Mouse (Mus musculus): ENCODE results near the gene Whamm. TPM values are rescaled to one million over a fixed set of nuclear protein-coding genes. Genes with fewer than 3 reads are reported as not detected.

The Whamm gene
- polyA plus RNA-seq (2014; fragmentation: Nextera tagmentation; extraction: Ambion mirVana) = 7.7 and 9.5 TPM in 2 replicates

DNA sequence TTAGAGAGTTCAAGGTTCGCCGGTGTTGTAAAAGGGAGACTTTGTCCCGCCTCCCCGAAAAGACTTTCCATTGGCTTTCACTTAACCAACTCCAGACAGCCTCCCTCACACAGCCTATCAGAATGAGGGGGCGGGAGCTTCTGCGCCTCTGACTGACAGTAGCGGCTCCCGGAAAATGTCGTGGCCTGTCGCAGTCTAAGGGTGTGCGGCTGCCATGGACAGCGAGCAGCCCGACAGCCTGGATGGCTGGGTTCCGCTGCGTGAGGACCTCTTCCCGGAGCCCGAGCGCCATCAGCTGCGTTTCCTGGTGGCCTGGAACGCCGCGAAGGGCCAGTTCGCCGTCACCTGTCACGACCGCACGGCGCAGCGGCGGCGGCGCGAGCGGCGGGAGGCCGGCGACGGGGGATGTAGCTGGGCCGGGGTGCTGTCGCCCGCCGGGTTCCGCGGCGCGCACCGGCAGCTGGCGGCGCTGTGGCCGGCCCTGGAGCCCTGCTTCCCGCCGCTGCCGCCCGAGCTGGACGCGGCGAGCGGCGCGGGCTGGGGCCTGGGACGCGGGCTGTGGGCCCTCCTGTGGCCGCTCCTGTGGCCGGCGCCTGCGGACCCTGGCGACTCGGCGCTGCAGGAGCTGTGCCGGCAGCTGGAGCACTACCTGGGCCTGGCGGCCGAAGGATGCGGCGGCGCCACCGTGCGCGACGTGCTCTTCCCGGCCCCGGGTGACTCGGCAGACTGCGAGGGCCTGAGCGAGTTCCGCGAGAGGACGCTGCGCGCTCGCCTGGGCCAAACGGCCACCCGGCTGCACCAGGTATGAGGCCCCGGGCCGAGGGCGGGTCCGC lies at the start of gene Whamm:
Gene Whamm, plus strand, starts transcription at position 159 of the 833 bp plus-strand sequence.
- WGBS = under 1% methylated on average over 75 of the region's 96 CpGs

DNA sequence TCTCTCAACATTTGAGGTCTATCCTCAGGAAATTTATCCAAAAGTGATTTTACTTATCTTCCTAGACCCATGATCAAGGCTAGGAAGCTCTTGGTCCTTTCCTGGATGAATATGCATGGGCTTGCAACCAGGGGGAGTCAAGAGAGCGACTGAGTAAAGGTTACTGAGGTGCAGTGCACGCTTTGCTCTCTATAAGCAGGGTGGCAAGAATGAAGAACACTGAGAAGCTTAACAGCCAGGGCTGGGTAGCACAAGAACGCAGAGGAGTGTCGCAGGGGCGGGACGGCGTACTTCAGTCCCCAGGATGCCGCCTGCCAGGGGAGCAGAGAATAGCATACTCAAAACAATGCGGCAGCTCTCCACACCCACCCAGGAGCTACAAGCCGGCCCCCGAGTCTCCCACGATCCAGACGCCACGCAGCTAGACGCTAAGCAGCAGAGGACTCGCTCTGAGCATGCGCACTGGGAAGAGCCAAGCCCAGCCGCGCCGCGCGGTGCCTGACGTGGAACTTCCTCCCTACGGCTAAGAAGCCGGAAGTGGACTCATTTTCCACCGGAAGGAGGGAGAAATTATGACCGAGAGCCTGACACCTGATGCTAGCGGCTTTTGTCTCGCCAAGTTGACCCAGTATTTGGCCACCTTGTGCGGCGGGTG lies 47.9 kb upstream of the Whamm start:
- Histone ChIP-seq H3K4me1 (ENCODE audit: control insufficient read depth in 2 of 2, insufficient read depth in 2 of 2, low read length in 2 of 2) (peaks cover 2 to 10% of the 10 kb centered on the region in 2 experiments), H3K4me3 (ENCODE audit: control insufficient read depth in 1 of 2, insufficient read depth in 1 of 2, low read depth in 1 of 2, low read length in 2 of 2) (peak overlapping the region; percentile 66 to 87), H3K9ac (ENCODE audit: low read length) (peak overlapping the region; percentile 83), H3K9me3 (ENCODE audit: control insufficient read depth, low read length) (0 out of 2 replicates have a peak, but pooled peaks cover 3% of the 10 kb centered on the region), H3K27me3 (ENCODE audit: control insufficient read depth, insufficient read depth, low read length) (no peaks in the 10 kb centered on the region), H3K36me3 (ENCODE audit: control insufficient read depth, insufficient read depth, low read length) (peaks cover 30% of the 10 kb centered on the region), H3K4me2 (ENCODE audit: low read length) (peak overlapping the region; percentile 82), H3K27ac (replicated peaks in 1 of 2; ENCODE audit: control insufficient read depth in 1 of 2, insufficient read depth in 1 of 2, low read depth in 2 of 2, low read length in 2 of 2) (peak overlapping the region; percentile 83 to 95)
- WGBS = under 1% methylated on average over 31 of the region's 31 CpGs
- ATAC-seq (ENCODE audit: insufficient number of reproducible peaks, insufficient read depth, low FRiP score, low read depth) = peak; percentile 91

More for the DNA sequence above, at the start of gene Whamm:
- H3K27ac ChIP-seq (replicated peaks in 1 of 2; ENCODE audit: control insufficient read depth in 1 of 2, insufficient read depth in 1 of 2, low read depth in 2 of 2, low read length in 2 of 2) = peak within 1 kb of the TSS; percentile 97 to 98
- H3K36me3 ChIP-seq (ENCODE audit: control insufficient read depth, insufficient read depth, low read length) = peaks cover 15% of the 10 kb centered on the region
- H3K9ac ChIP-seq (ENCODE audit: low read length) = peak within 1 kb of the TSS; percentile 92
- H3K4me2 ChIP-seq (ENCODE audit: low read length) = peak within 1 kb of the TSS; percentile 83
- peak; percentile 95 for ATAC-seq (ENCODE audit: insufficient number of reproducible peaks, insufficient read depth, low FRiP score, low read depth)
- H3K4me1 ChIP-seq (ENCODE audit: control insufficient read depth in 2 of 2, insufficient read depth in 2 of 2, low read length in 2 of 2) = peaks cover 12 to 36% of the 10 kb centered on the region in 2 experiments
- no peaks in the 10 kb centered on the region for H3K9me3 ChIP-seq (ENCODE audit: control insufficient read depth, low read length)
- H3K4me3 ChIP-seq (ENCODE audit: control insufficient read depth in 1 of 2, insufficient read depth in 1 of 2, low read depth in 1 of 2, low read length in 2 of 2) = peak within 1 kb of the TSS; percentile 93 to 98
- no peaks in the 10 kb centered on the region for H3K27me3 ChIP-seq (ENCODE audit: control insufficient read depth, insufficient read depth, low read length)

DNA sequence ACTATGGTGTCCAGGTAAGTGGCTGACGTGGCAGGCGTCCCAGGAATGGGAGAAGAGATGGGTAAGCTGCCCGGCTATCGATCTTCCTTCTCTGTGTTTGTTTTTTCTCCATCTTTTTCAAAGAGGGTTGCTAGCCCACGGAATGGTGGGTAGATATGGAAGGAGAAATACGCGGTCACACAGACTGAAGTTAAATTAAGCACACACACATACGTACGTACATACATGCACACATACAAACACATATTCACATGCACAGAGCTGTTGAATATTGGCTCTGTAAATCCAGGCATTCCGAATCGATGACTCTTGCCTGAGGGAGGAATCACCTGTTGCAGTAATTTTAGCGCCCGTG lies 47.4 kb upstream of the Whamm start:
- Histone ChIP-seq H3K27me3 (ENCODE audit: control insufficient read depth, insufficient read depth, low read length) (no peaks in the 10 kb centered on the region), H3K4me3 (ENCODE audit: control insufficient read depth in 1 of 2, insufficient read depth in 1 of 2, low read depth in 1 of 2, low read length in 2 of 2) (peak overlapping the region; percentile 66 to 87), H3K36me3 (ENCODE audit: control insufficient read depth, insufficient read depth, low read length) (peaks cover 36% of the 10 kb centered on the region), H3K9me3 (ENCODE audit: control insufficient read depth, low read length) (0 out of 2 replicates have a peak, but pooled peaks cover 3% of the 10 kb centered on the region), H3K4me1 (ENCODE audit: control insufficient read depth in 2 of 2, insufficient read depth in 2 of 2, low read length in 2 of 2) (peaks cover 2 to 10% of the 10 kb centered on the region in 2 experiments), H3K4me2 (ENCODE audit: low read length) (peak overlapping the region; percentile 82), H3K9ac (ENCODE audit: low read length) (peak overlapping the region; percentile 83), H3K27ac (replicated peaks in 1 of 2; ENCODE audit: control insufficient read depth in 1 of 2, insufficient read depth in 1 of 2, low read depth in 2 of 2, low read length in 2 of 2) (peak overlapping the region; percentile 81 to 83)
- ATAC-seq (ENCODE audit: insufficient number of reproducible peaks, insufficient read depth, low FRiP score, low read depth) = no peak
- WGBS = 7% methylated on average over 13 of the region's 13 CpGs

DNA sequence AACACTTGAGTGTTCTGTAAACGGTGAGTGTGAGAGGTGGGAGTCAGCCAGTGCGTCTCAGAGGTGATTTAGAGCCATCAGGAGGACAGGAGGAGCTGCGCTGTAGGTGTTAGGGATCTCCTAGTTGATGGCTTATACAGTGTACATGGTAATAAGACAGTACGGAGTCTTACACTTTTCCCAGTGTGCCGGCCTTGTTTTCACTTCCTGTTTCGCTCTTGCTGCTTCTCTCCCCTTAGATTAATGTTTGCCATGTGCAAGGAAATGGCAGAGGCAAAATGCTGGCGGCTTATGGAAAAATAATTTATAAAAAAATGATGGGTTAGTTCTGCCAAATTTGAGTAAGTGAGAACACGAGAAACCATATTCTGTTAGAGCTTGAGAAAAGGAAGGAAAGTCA lies 42.1 kb upstream of the Whamm start:
- no peak overlapping the region for H3K4me2 ChIP-seq (ENCODE audit: low read length)
- peaks cover 2 to 10% of the 10 kb centered on the region in 2 experiments for H3K4me1 ChIP-seq (ENCODE audit: control insufficient read depth in 2 of 2, insufficient read depth in 2 of 2, low read length in 2 of 2)
- H3K36me3 ChIP-seq (ENCODE audit: control insufficient read depth, insufficient read depth, low read length) = peaks cover 87% of the 10 kb centered on the region
- no peak overlapping the region for H3K9ac ChIP-seq (ENCODE audit: low read length)
- ATAC-seq (ENCODE audit: insufficient number of reproducible peaks, insufficient read depth, low FRiP score, low read depth) = no peak
- no peaks in the 10 kb centered on the region for H3K27me3 ChIP-seq (ENCODE audit: control insufficient read depth, insufficient read depth, low read length)
- no peak overlapping the region for H3K27ac ChIP-seq (replicated peaks in 1 of 2; ENCODE audit: control insufficient read depth in 1 of 2, insufficient read depth in 1 of 2, low read depth in 2 of 2, low read length in 2 of 2)
- H3K4me3 ChIP-seq (ENCODE audit: control insufficient read depth in 1 of 2, insufficient read depth in 1 of 2, low read depth in 1 of 2, low read length in 2 of 2) = no peak overlapping the region
- no peaks in the 10 kb centered on the region for H3K9me3 ChIP-seq (ENCODE audit: control insufficient read depth, low read length)
- 91% methylated on average over 8 of the region's 8 CpGs for WGBS

DNA sequence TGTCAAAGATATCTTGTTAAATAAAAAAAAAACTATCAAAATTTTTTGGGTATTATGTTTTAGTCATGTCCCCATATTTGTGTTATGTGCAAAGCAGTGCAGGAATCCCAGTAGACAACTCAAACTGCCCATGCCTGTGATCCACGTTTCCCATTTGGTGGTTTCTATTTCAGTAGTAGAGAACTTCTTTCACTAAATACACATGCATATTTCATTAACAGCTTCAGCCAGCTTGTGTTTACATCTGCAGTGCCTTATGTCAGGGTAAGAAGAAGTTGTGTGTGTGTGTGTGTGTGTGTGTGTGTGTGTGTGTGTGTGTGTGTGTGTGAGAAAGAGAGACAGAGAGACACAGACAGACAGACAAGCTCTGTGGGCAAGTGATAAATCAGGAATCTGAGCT lies 39.6 kb upstream of the Whamm start:
- H3K9me3 ChIP-seq (ENCODE audit: control insufficient read depth, low read length) = 0 out of 2 replicates have a peak, but pooled peaks cover 4% of the 10 kb centered on the region
- no peak overlapping the region for H3K4me3 ChIP-seq (ENCODE audit: control insufficient read depth in 1 of 2, insufficient read depth in 1 of 2, low read depth in 1 of 2, low read length in 2 of 2)
- H3K36me3 ChIP-seq (ENCODE audit: control insufficient read depth, insufficient read depth, low read length) = peaks cover 95% of the 10 kb centered on the region
- ATAC-seq (ENCODE audit: insufficient number of reproducible peaks, insufficient read depth, low FRiP score, low read depth) = no peak
- 75% methylated on average over 1 of the region's 1 CpGs for WGBS
- no peak overlapping the region for H3K27ac ChIP-seq (replicated peaks in 1 of 2; ENCODE audit: control insufficient read depth in 1 of 2, insufficient read depth in 1 of 2, low read depth in 2 of 2, low read length in 2 of 2)
- no peak overlapping the region for H3K4me2 ChIP-seq (ENCODE audit: low read length)
- H3K27me3 ChIP-seq (ENCODE audit: control insufficient read depth, insufficient read depth, low read length) = no peaks in the 10 kb centered on the region
- H3K4me1 ChIP-seq (ENCODE audit: control insufficient read depth in 2 of 2, insufficient read depth in 2 of 2, low read length in 2 of 2) = no peaks in the 10 kb centered on the region
- H3K9ac ChIP-seq (ENCODE audit: low read length) = no peak overlapping the region

DNA sequence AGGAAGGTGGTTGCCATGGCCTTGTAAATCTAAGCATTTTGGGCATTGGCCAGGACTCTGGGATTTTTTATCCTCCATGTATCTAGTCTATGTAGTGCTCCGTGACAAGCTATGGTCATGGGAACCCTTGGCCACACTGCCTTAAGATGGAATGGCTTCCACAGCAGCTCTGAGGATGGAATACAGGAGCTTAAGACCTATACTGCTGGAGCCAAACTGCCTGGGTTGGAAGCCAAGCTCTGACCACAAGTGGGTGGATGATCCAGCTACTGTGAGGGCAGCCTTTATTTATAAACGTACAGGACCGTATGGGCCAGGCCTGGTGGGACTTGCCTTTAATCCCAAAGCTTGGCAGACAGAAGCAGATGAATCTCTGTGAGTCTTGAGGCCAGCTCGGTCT lies 34.6 kb upstream of the Whamm start:
- no peak for ATAC-seq (ENCODE audit: insufficient number of reproducible peaks, insufficient read depth, low FRiP score, low read depth)
- Histone ChIP-seq H3K36me3 (ENCODE audit: control insufficient read depth, insufficient read depth, low read length) (peaks cover 98% of the 10 kb centered on the region), H3K4me2 (ENCODE audit: low read length) (no peak overlapping the region), H3K9ac (ENCODE audit: low read length) (no peak overlapping the region), H3K4me3 (ENCODE audit: control insufficient read depth in 1 of 2, insufficient read depth in 1 of 2, low read depth in 1 of 2, low read length in 2 of 2) (no peak overlapping the region), H3K4me1 (ENCODE audit: control insufficient read depth in 2 of 2, insufficient read depth in 2 of 2, low read length in 2 of 2) (no peaks in the 10 kb centered on the region), H3K9me3 (ENCODE audit: control insufficient read depth, low read length) (0 out of 2 replicates have a peak, but pooled peaks cover 4% of the 10 kb centered on the region), H3K27me3 (ENCODE audit: control insufficient read depth, insufficient read depth, low read length) (no peaks in the 10 kb centered on the region), H3K27ac (replicated peaks in 1 of 2; ENCODE audit: control insufficient read depth in 1 of 2, insufficient read depth in 1 of 2, low read depth in 2 of 2, low read length in 2 of 2) (no peak overlapping the region)
- 92% methylated on average over 4 of the region's 4 CpGs for WGBS

DNA sequence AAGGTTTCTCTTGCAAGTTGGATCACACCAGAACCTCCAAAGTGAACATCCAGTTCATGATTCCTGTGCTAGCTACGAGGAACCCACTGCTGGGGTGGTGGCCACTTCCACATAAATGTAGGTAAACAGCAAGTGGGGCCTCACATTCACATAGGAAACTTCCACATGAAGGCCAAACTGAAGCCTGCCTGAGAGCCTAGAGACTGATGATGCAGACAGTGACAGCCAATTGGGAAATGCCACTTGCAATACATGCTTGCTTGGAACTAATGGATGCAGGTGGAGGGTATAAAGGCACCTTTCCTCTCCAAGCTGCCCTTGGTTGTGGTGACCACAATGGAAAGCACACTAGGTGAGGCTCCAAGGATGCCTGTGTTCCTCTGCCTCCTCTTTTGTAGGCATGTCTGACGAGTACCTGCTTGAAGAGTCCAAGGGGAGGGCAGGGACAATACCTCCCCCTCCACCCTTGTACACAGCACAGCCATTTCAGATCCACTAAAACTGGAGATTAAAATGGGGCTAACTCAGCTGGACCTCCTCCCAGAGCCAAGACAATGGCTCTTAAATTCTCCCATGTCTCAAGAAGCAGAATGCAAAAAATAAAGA lies 32.9 kb upstream of the Whamm start:
- no peak for ATAC-seq (ENCODE audit: insufficient number of reproducible peaks, insufficient read depth, low FRiP score, low read depth)
- H3K9ac ChIP-seq (ENCODE audit: low read length) = no peak overlapping the region
- no peaks in the 10 kb centered on the region for H3K27me3 ChIP-seq (ENCODE audit: control insufficient read depth, insufficient read depth, low read length)
- 74% methylated on average over 2 of the region's 2 CpGs for WGBS
- H3K4me1 ChIP-seq (ENCODE audit: control insufficient read depth in 2 of 2, insufficient read depth in 2 of 2, low read length in 2 of 2) = no peaks in the 10 kb centered on the region
- no peak overlapping the region for H3K4me3 ChIP-seq (ENCODE audit: control insufficient read depth in 1 of 2, insufficient read depth in 1 of 2, low read depth in 1 of 2, low read length in 2 of 2)
- no peak overlapping the region for H3K4me2 ChIP-seq (ENCODE audit: low read length)
- peaks cover 98% of the 10 kb centered on the region for H3K36me3 ChIP-seq (ENCODE audit: control insufficient read depth, insufficient read depth, low read length)
- H3K27ac ChIP-seq (replicated peaks in 1 of 2; ENCODE audit: control insufficient read depth in 1 of 2, insufficient read depth in 1 of 2, low read depth in 2 of 2, low read length in 2 of 2) = no peak overlapping the region
- H3K9me3 ChIP-seq (ENCODE audit: control insufficient read depth, low read length) = 0 out of 2 replicates have a peak, but pooled peaks cover 4% of the 10 kb centered on the region
